Mouse (Mus musculus) hindbrain, postnatal 0 days (tissue): ENCODE measurements around the gene Asb3. TPM values are rescaled to one million over a fixed set of nuclear protein-coding genes. Genes with fewer than 3 reads are reported as not detected.

Source experiments
- polyA plus RNA-seq: library from polyadenylated mRNA; unstranded; fragments of >200 nt; fragmentation: Nextera tagmentation; extraction: Ambion mirVana; gene quantifications from 2 replicates; pipeline ENCODE4 v1.2.1, GENCODE M21; 2015
- total RNA-seq: library from RNA; depleted of rRNA; stranded (reverse); fragments of >200 nt; gene quantifications from 2 replicates; pipeline ENCODE4 v1.2.3, GENCODE M21; 2014; rRNA removed

Asb3 gene
- total and polyA plus RNA-seq, 2 experiments from 2014 or later = 14.8 to 19.8 TPM

Other genes with a start within 250 kb of the Asb3 start
- 11.8 and 12.9 TPM in 2 replicates for gene Acyp2, start 235.8 kb upstream of the Asb3 start, total RNA-seq
- gene Acyp2, start 235.8 kb upstream of the Asb3 start, polyA plus RNA-seq = 57.0 and 62.6 TPM in 2 replicates
- gene Psme4, start 113.7 kb upstream of the Asb3 start, total RNA-seq = 34.5 and 37.7 TPM in 2 replicates
- gene Psme4, start 113.7 kb upstream of the Asb3 start, polyA plus RNA-seq = 10.2 and 11.1 TPM in 2 replicates
- gene Gpr75, start 58 bp upstream of the Asb3 start, total RNA-seq = 13.0 and 13.7 TPM in 2 replicates
- gene Gpr75, start 58 bp upstream of the Asb3 start, polyA plus RNA-seq = 5.2 and 5.4 TPM in 2 replicates
- 11.5 and 14.1 TPM in 2 replicates for gene Erlec1, start 68.9 kb downstream of the Asb3 start, total RNA-seq
- 12.6 and 14.8 TPM in 2 replicates for gene Erlec1, start 68.9 kb downstream of the Asb3 start, polyA plus RNA-seq
- gene Chac2, start 100.9 kb downstream of the Asb3 start, total RNA-seq = 6.5 and 14.7 TPM in 2 replicates
- gene Chac2, start 100.9 kb downstream of the Asb3 start, polyA plus RNA-seq = 25.6 and 26.1 TPM in 2 replicates